ENCODE assay signal across 19 mouse cellular contexts in genomic region chr6:118187285-118187641, GRCm38 (mm10). TPM values are rescaled to one million over a fixed set of nuclear protein-coding genes. Genes with fewer than 3 reads are reported as not detected.
DNase-seq lines count a peak whose midpoint lies in the region; ATAC-seq lines count a peak whose summit lies in the region.
"Had no signal": no experiment of that assay in that cellular context is flagged by ENCODE, and none has a peak within 500 bp of the region (broad histone marks: within the 10 kb centered on the region; RNA-seq: fewer than 3 reads in every experiment).

No protein-coding gene starts in this region.

- no peaks in the 10 kb centered on the region for H3K36me3 ChIP-seq in midbrain, embryonic 10.5 days
- no peaks in the 10 kb centered on the region for H3K36me3 ChIP-seq in midbrain, embryonic 14.5 days (ENCODE audit: control insufficient read depth, insufficient read depth, low read length)
- H3K36me3 ChIP-seq in neural tube, embryonic 13.5 days, result no peaks in the 10 kb centered on the region
- H3K36me3 ChIP-seq: embryonic facial prominence, embryonic 12.5 days; forebrain, embryonic 15.5 days; heart, embryonic 10.5 days; hindbrain, embryonic 12.5 days had no signal

- H3K4me2 ChIP-seq in midbrain, embryonic 14.5 days (ENCODE audit: low read length), result no peak overlapping the region
- H3K4me2 ChIP-seq in neural tube, embryonic 13.5 days, result no peak overlapping the region
- H3K4me2 ChIP-seq: embryonic facial prominence, embryonic 12.5 days; forebrain, embryonic 15.5 days; hindbrain, embryonic 12.5 days had no signal

- ATAC-seq in midbrain, embryonic 14.5 days (ENCODE audit: low FRiP score, low TSS enrichment), result no peak
- ATAC-seq in neural tube, embryonic 13.5 days (ENCODE audit: low read depth), result peak; percentile 67; the same call in 1 of the 2 replicates
- ATAC-seq: forebrain, embryonic 15.5 days; hindbrain, embryonic 16.5 days had no signal

- peak overlapping the region; percentile 75; the same call in 1 of the 2 replicates for H3K27ac ChIP-seq in midbrain, embryonic 10.5 days (replicated peaks)
- H3K27ac ChIP-seq in midbrain, embryonic 14.5 days (replicated peaks; ENCODE audit: low read depth, low read length), result no peak overlapping the region
- no peak overlapping the region for H3K27ac ChIP-seq in neural tube, embryonic 13.5 days (replicated peaks)
- H3K27ac ChIP-seq: embryonic facial prominence, embryonic 12.5 days; forebrain, embryonic 15.5 days; heart, embryonic 10.5 days; hindbrain, embryonic 12.5 days had no signal

- H3K4me3 ChIP-seq in midbrain, embryonic 10.5 days, result no peak overlapping the region
- no peak overlapping the region for H3K4me3 ChIP-seq in midbrain, embryonic 14.5 days (replicated peaks; ENCODE audit: low read depth, low read length)
- no peak overlapping the region for H3K4me3 ChIP-seq in neural tube, embryonic 13.5 days
- H3K4me3 ChIP-seq: embryonic facial prominence, embryonic 12.5 days; forebrain, embryonic 15.5 days; heart, embryonic 10.5 days; hindbrain, embryonic 12.5 days had no signal

- H3K27me3 ChIP-seq in midbrain, embryonic 10.5 days (ENCODE audit: low read depth, poor library complexity, severe bottlenecking), result no peaks in the 10 kb centered on the region
- H3K27me3 ChIP-seq in midbrain, embryonic 14.5 days (ENCODE audit: control insufficient read depth, insufficient read depth, low read length), result no peaks in the 10 kb centered on the region
- H3K27me3 ChIP-seq in neural tube, embryonic 13.5 days, result 0 out of 2 replicates have a peak, but pooled peaks cover 9% of the 10 kb centered on the region
- H3K27me3 ChIP-seq: embryonic facial prominence, embryonic 12.5 days; forebrain, embryonic 15.5 days; hindbrain, embryonic 12.5 days had no signal

- no peak overlapping the region for H3K9ac ChIP-seq in midbrain, embryonic 14.5 days (replicated peaks; ENCODE audit: low read length)
- H3K9ac ChIP-seq in neural tube, embryonic 13.5 days, result no peak overlapping the region
- H3K9ac ChIP-seq: embryonic facial prominence, embryonic 12.5 days; forebrain, embryonic 15.5 days; hindbrain, embryonic 12.5 days had no signal

- peaks cover 13% of the 10 kb centered on the region for H3K4me1 ChIP-seq in midbrain, embryonic 10.5 days
- H3K4me1 ChIP-seq in midbrain, embryonic 14.5 days (ENCODE audit: control insufficient read depth, insufficient read depth, low read length), result no peaks in the 10 kb centered on the region
- peaks cover 10% of the 10 kb centered on the region for H3K4me1 ChIP-seq in neural tube, embryonic 13.5 days (replicated peaks)
- H3K4me1 ChIP-seq: embryonic facial prominence, embryonic 12.5 days; forebrain, embryonic 15.5 days had no signal

- 85% methylated on average over 3 of the region's 3 CpGs for WGBS in midbrain, embryonic 10.5 days
- WGBS in midbrain, embryonic 14.5 days, result 85% methylated on average over 3 of the region's 3 CpGs
- 22% methylated on average over 3 of the region's 3 CpGs for WGBS in neural tube, embryonic 13.5 days

- DNase-seq in midbrain, embryonic 10.5 days (ENCODE audit: low spot score), result no peak
- no peak for DNase-seq in midbrain, embryonic 14.5 days
- DNase-seq in embryo, embryonic 10 days (ENCODE audit: low spot score), result peak; percentile 16
- DNase-seq in embryo, embryonic 10.5 days (ENCODE audit: low spot score), result peak; percentile 18
- DNase-seq in cerebellum, adult 8-10 months, result no peak
- DNase-seq: adrenal gland, adult 2 months; adrenal gland, postnatal 25 days; cerebellum, adult 18-20 months; cerebellum, postnatal 25 days; gastrocnemius, postnatal 10 days; heart, adult 18-20 months; heart, postnatal 10 days; heart, postnatal 4 days had no signal

- no peaks in the 10 kb centered on the region for H3K9me3 ChIP-seq in midbrain, embryonic 10.5 days (replicated peaks)
- H3K9me3 ChIP-seq in midbrain, embryonic 14.5 days (ENCODE audit: control insufficient read depth, low read length), result no peaks in the 10 kb centered on the region
- H3K9me3 ChIP-seq in neural tube, embryonic 13.5 days, result no peaks in the 10 kb centered on the region
- H3K9me3 ChIP-seq: embryonic facial prominence, embryonic 12.5 days; forebrain, embryonic 15.5 days; heart, embryonic 10.5 days; hindbrain, embryonic 12.5 days had no signal

RNA-seq across cellular contexts. Expression of gene Ret, which starts 10.3 kb away (rescaled TPM):
- 1.2 and 2.1 TPM in 2 replicates for polyA plus RNA-seq in midbrain, embryonic 10.5 days (2016; fragmentation: Nextera tagmentation; extraction: Ambion mirVana)
- 4.5 and 4.6 TPM in 2 replicates for polyA plus RNA-seq in midbrain, embryonic 14.5 days (2014; fragmentation: Nextera tagmentation; extraction: Ambion mirVana)
- 23.5 and 26.7 TPM in 2 replicates for polyA plus RNA-seq in neural tube, embryonic 13.5 days (2015; fragmentation: Nextera tagmentation; extraction: Ambion mirVana)

RNA-seq across cellular contexts. Expression of gene Csgalnact2, which starts 48.3 kb away (rescaled TPM):
- polyA plus RNA-seq in midbrain, embryonic 10.5 days (2016; fragmentation: Nextera tagmentation; extraction: Ambion mirVana), result 6.3 and 6.5 TPM in 2 replicates
- polyA plus RNA-seq in midbrain, embryonic 14.5 days (2014; fragmentation: Nextera tagmentation; extraction: Ambion mirVana), result 9.0 and 12.0 TPM in 2 replicates
- polyA plus RNA-seq in neural tube, embryonic 13.5 days (2015; fragmentation: Nextera tagmentation; extraction: Ambion mirVana), result 8.6 and 9.4 TPM in 2 replicates

Comparison
In these comparisons a context has a peak if more than half of its experiments do, and no peak if none do; other contexts are left out.
1. DNase-seq: peak in embryo, embryonic 10 days (single experiment) and embryo, embryonic 10.5 days (single experiment); none in midbrain, embryonic 10.5 days (single experiment), midbrain, embryonic 14.5 days (single experiment) and cerebellum, adult 8-10 months (single experiment).